Mouse (Mus musculus) thymus, adult 2 months (tissue): ENCODE results near the gene Mcmbp. TPM values are rescaled to one million over a fixed set of nuclear protein-coding genes. Genes with fewer than 3 reads are reported as not detected.

ENCODE experiments used
- DNase-seq: peaks from one replicate; pipeline ENCODE4 v3.0.0; 2021
- H3K27ac ChIP-seq: fragments of 200-500 bp; 2 replicates; pipeline ENCODE4 v1.5.1; 2012; ENCODE audit warnings: low read length, control low read depth; ENCODE audit not compliant: control insufficient read depth, insufficient read depth
- H3K27me3 ChIP-seq: fragments of 200-500 bp; 2 replicates; pipeline ENCODE4 v1.6.1; 2012; ENCODE audit warnings: mild to moderate bottlenecking, low read length, moderate library complexity, mixed read lengths; ENCODE audit not compliant: control insufficient read depth, insufficient read depth
- H3K36me3 ChIP-seq: fragments of 200-500 bp; 2 replicates; pipeline ENCODE4 v1.6.1; 2012; ENCODE audit warnings: mild to moderate bottlenecking, low read length, moderate library complexity; ENCODE audit not compliant: control insufficient read depth, insufficient read depth
- H3K4me1 ChIP-seq: fragments of 200-500 bp; replicated peaks from 2 replicates; pipeline ENCODE4 v1.6.1; 2012; ENCODE audit warnings: low read length; ENCODE audit not compliant: control insufficient read depth, insufficient read depth
- H3K4me3 ChIP-seq: fragments of 200-500 bp; 2 replicates; pipeline ENCODE4 v1.5.1; 2012; ENCODE audit warnings: mild to moderate bottlenecking, low read length, control low read depth, moderate library complexity; ENCODE audit not compliant: control insufficient read depth, insufficient read depth
- CTCF ChIP-seq: fragments of 200-500 bp; IDR thresholded peaks from 2 replicates; pipeline ENCODE4 v1.5.1; 2012; ENCODE audit warnings: mild to moderate bottlenecking, control low read depth, low read length, moderate library complexity, borderline replicate concordance; ENCODE audit not compliant: control insufficient read depth, poor library complexity, insufficient read depth; ENCODE audit errors: extremely low read depth
- POLR2A ChIP-seq: fragments of 200-500 bp; IDR thresholded peaks from 2 replicates; pipeline ENCODE4 v1.6.1; 2012; ENCODE audit warnings: mild to moderate bottlenecking, low read length, control low read depth, moderate library complexity; ENCODE audit not compliant: control insufficient read depth, poor library complexity, insufficient read depth; ENCODE audit errors: extremely low read depth
- WGBS: fragments of 180-500 bp; shearing (Covaris S2); methylation state at CpG from one replicate; pipeline ENCODE4 v1.1.7; 2018; 5-methylcytosine and 5-hydroxymethylcytosine counted together
- polyA plus RNA-seq: library from polyadenylated mRNA; depleted of rRNA; stranded (reverse); fragments of >200 nt; gene quantifications from 2 replicates; pipeline ENCODE4 v1.2.3, GENCODE M21; 2012

Mcmbp gene
- polyA plus RNA-seq, 1 experiment = 69.0 TPM

- under 1% methylated on average over 76 of the region's 80 CpGs for WGBS
- TF ChIP-seq POLR2A (no peak), CTCF (no peak)
- Histone ChIP-seq H3K36me3 (no peaks in the 10 kb centered on the region), H3K27me3 (no peaks in the 10 kb centered on the region), H3K4me3 (peak overlapping the region; percentile 84), H3K27ac (peak overlapping the region; percentile 58), H3K4me1 (peaks cover 12% of the 10 kb centered on the region)
- DNase-seq = peak; percentile 58
These were observed 625 bp downstream of the Mcmbp start for GRCm38 (mm10) chr7:128739462-128740277.

DNA sequence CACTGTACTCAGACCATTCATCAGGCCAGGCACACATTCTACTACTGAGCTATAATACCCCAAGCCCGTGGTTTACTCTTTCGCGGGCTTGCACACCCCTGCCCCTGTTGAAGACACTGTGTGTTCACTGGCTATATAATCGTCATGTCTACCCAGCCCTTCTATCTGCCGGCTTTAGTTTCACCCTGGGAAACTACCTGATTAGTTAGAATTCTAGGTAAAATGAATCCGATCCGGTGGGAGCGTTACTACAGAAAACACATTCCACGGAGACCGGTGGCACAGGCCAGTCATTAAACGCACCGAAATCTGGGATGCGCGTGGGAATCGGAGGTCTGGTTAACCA is 1.2 kb downstream of the Mcmbp start:
- under 1% methylated on average over 15 of the region's 15 CpGs for WGBS

DNA sequence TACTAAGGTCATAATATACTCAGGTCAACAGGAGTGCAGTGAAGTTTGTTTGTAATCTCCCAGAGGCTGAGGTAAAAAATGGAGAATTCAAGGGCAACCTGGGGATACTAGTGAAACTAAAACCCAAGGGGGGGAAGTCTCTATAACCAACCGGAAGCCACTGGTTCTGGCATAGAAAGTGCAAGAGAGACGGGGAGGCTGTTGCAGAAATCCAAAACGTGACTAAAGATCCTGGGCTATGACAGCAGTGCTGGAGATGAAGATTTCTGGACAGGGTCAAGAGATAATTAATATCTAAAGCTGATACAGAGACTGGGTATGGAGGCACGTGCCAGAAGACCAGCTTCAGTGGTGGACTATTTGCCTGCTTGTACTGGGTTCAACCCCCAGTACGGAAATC is 2.3 kb downstream of the Mcmbp start:
- no peaks in the 10 kb centered on the region for H3K27me3 ChIP-seq
- peaks cover 12% of the 10 kb centered on the region for H3K4me1 ChIP-seq
- no peak overlapping the region for H3K4me3 ChIP-seq
- no peaks in the 10 kb centered on the region for H3K36me3 ChIP-seq
- no peak for DNase-seq
- TF ChIP-seq POLR2A (no peak), CTCF (no peak)
- 12% methylated on average over 5 of the region's 5 CpGs for WGBS
- 0 out of 2 replicates have a peak overlapping the region, but pooled peaks have one; percentile 43 for H3K27ac ChIP-seq

More for the DNA sequence above, 1.2 kb downstream of the Mcmbp start:
- H3K27ac ChIP-seq = peak overlapping the region; percentile 58; the same call in 1 of the 2 replicates
- H3K27me3 ChIP-seq = no peaks in the 10 kb centered on the region
- peak; percentile 18 for DNase-seq
- peak overlapping the region; percentile 72 for H3K4me3 ChIP-seq
- peaks cover 12% of the 10 kb centered on the region for H3K4me1 ChIP-seq
- no peaks in the 10 kb centered on the region for H3K36me3 ChIP-seq
- TF ChIP-seq POLR2A = no peak
- TF ChIP-seq CTCF = no peak

GRCm38 (mm10) chr7:128731585-128731984 is 8.7 kb downstream of the Mcmbp start:
- no peak overlapping the region for H3K4me3 ChIP-seq
- peaks cover 20% of the 10 kb centered on the region for H3K4me1 ChIP-seq
- H3K27ac ChIP-seq = no peak overlapping the region

GRCm38 (mm10) chr7:128728738-128729137 is 11.6 kb downstream of the Mcmbp start:
- no peaks in the 10 kb centered on the region for H3K27me3 ChIP-seq
- no peaks in the 10 kb centered on the region; the same call in 1 of the 2 replicates for H3K36me3 ChIP-seq
- no peak overlapping the region for H3K27ac ChIP-seq
- 20% methylated on average over 10 of the region's 10 CpGs for WGBS
- H3K4me1 ChIP-seq = peaks cover 23% of the 10 kb centered on the region
- no peak overlapping the region for H3K4me3 ChIP-seq
- TF ChIP-seq POLR2A = no peak
- TF ChIP-seq CTCF = no peak
- DNase-seq = no peak

More at GRCm38 (mm10) chr7:128731585-128731984, 8.7 kb downstream of the Mcmbp start:
- H3K27me3 ChIP-seq = no peaks in the 10 kb centered on the region
- no peak for DNase-seq
- TF ChIP-seq POLR2A = no peak
- no peak for TF ChIP-seq CTCF
- WGBS = 82% methylated on average over 2 of the region's 2 CpGs
- H3K36me3 ChIP-seq = no peaks in the 10 kb centered on the region

DNA sequence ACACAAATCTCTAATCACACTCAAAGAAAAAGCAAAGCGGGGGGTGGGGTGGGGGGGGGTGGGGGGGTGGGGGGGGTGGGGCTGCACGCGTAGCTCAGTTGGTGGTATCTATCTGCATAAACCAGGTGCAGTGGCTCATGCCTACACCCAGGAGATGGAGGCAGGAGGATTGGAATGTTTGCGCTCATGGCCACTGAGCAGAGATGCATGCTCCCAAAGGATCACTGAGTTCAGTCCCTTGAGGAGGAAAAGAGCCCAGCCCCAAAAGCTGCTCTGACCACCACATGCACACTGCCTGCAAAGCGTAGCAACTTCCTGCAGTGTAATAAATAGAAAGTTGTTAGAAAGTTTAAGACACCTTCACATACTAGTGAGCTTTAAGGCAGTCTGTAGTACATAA is 12.6 kb downstream of the Mcmbp start:
- TF ChIP-seq POLR2A = no peak
- TF ChIP-seq CTCF = no peak
- Histone ChIP-seq H3K27me3 (no peaks in the 10 kb centered on the region), H3K4me3 (no peak overlapping the region), H3K27ac (no peak overlapping the region), H3K36me3 (no peaks in the 10 kb centered on the region; the same call in 1 of the 2 replicates), H3K4me1 (peaks cover 23% of the 10 kb centered on the region)
- WGBS = 85% methylated on average over 5 of the region's 5 CpGs
- DNase-seq = no peak
